Mouse (Mus musculus) kidney, adult 11 months (tissue): ENCODE results near the gene Ankfn1.

Experiments
- DNase-seq: peaks from one replicate; pipeline ENCODE4 v3.0.0; 2022

The Ankfn1 gene

GRCm38 (mm10) chr11:89569391-89570145, 207.9 kb downstream of the Ankfn1 start:
- DNase-seq: peak; percentile 9

GRCm38 (mm10) chr11:89568246-89568645, 209.2 kb downstream of the Ankfn1 start:
- DNase-seq: no peak

GRCm38 (mm10) chr11:89551441-89551840, 226.0 kb downstream of the Ankfn1 start:
- DNase-seq: no peak

GRCm38 (mm10) chr11:89550921-89551320, 226.5 kb downstream of the Ankfn1 start:
- DNase-seq: no peak

- DNase-seq: no peak
These were observed 228.7 kb downstream of the Ankfn1 start for GRCm38 (mm10) chr11:89548786-89549185.

GRCm38 (mm10) chr11:89546164-89546563, 231.3 kb downstream of the Ankfn1 start:
- peak; percentile 15 for DNase-seq

- no peak for DNase-seq
These were observed 232.3 kb downstream of the Ankfn1 start for GRCm38 (mm10) chr11:89544856-89545817.

- DNase-seq: no peak
These were observed 239.1 kb downstream of the Ankfn1 start for GRCm38 (mm10) chr11:89538376-89538775.

GRCm38 (mm10) chr11:89527800-89528430, 249.5 kb downstream of the Ankfn1 start:
- no peak for DNase-seq

GRCm38 (mm10) chr11:89515501-89515901, 262.0 kb downstream of the Ankfn1 start:
- no peak for DNase-seq

- no peak for DNase-seq
These were observed 268.7 kb downstream of the Ankfn1 start for GRCm38 (mm10) chr11:89508675-89509324.

- no peak for DNase-seq
These were observed 270.7 kb downstream of the Ankfn1 start for GRCm38 (mm10) chr11:89506595-89507245.

- DNase-seq: no peak
These were observed 272.4 kb downstream of the Ankfn1 start for GRCm38 (mm10) chr11:89505046-89505445.

- DNase-seq: no peak
These were observed 275.7 kb downstream of the Ankfn1 start for GRCm38 (mm10) chr11:89501796-89502195.

GRCm38 (mm10) chr11:89500961-89501360, 276.5 kb downstream of the Ankfn1 start:
- no peak for DNase-seq

GRCm38 (mm10) chr11:89481084-89481483, 296.4 kb downstream of the Ankfn1 start:
- no peak for DNase-seq

- peak; percentile 11 for DNase-seq
These were observed 300.5 kb downstream of the Ankfn1 start for GRCm38 (mm10) chr11:89476927-89477326.

GRCm38 (mm10) chr11:89476047-89476446, 301.4 kb downstream of the Ankfn1 start:
- no peak for DNase-seq

GRCm38 (mm10) chr11:89472871-89473270, 304.6 kb downstream of the Ankfn1 start:
- no peak for DNase-seq

- DNase-seq: no peak
These were observed 312.1 kb downstream of the Ankfn1 start for GRCm38 (mm10) chr11:89465381-89465780.

- DNase-seq: no peak
These were observed 315.2 kb downstream of the Ankfn1 start for GRCm38 (mm10) chr11:89462216-89462615.

GRCm38 (mm10) chr11:89459437-89459836, 318.0 kb downstream of the Ankfn1 start:
- no peak for DNase-seq
